Mouse (Mus musculus) testis, adult 2 months (tissue): Measurements from ENCODE around the gene Rad51b.

Source experiments
- CTCF ChIP-seq: fragments of 200-500 bp; IDR thresholded peaks from 2 replicates; pipeline ENCODE4 v1.5.1; 2012; ENCODE audit warnings: low read depth, mild to moderate bottlenecking, inconsistent platforms, low read length, moderate library complexity; ENCODE audit not compliant: control insufficient read depth, insufficient read depth, insufficient replicate concordance
- POLR2A ChIP-seq: fragments of 200-500 bp; IDR thresholded peaks from 2 replicates; pipeline ENCODE4 v1.6.1; 2012; ENCODE audit warnings: low read depth, mild to moderate bottlenecking, inconsistent platforms, low read length, moderate library complexity; ENCODE audit not compliant: control insufficient read depth

- TF ChIP-seq CTCF: no peak
- no peak for TF ChIP-seq POLR2A
Measured at GRCm38 (mm10) chr12:79417360-79417759, 120.3 kb downstream of the Rad51b start.
